In the genomic region with DNA sequence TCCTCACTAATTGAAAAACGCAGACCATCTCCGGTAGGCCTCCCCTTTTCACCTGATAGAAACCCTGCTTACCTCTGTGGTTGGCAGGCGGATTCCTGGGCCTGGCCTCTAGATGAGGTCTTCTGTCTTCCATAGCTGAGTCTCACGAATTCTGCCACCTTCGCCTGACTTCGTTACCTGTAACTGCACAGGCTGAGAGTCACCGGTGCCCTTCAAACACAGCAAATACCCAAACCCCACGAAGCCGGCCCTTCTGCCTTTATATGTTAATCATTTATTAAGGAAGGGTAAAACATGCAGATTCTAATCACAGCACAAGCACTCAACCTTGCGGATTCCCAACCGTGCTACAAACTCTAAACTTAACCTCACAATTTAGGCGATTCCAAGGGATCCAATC, we compare ENCODE assay signal across 8 mouse cellular contexts. TPM values are rescaled to one million over a fixed set of nuclear protein-coding genes. Genes with fewer than 3 reads are reported as not detected.
DNase-seq lines count a peak whose midpoint lies in the region; ATAC-seq and TF ChIP-seq lines count a peak whose summit lies in the region.

No protein-coding gene starts in this region.

- H3K4me1 ChIP-seq in forebrain, embryonic 13.5 days = peaks cover 30% of the 10 kb centered on the region
- H3K4me1 ChIP-seq in forebrain, embryonic 12.5 days = peaks cover 30% of the 10 kb centered on the region
- peaks cover 24% of the 10 kb centered on the region for H3K4me1 ChIP-seq in thymus, adult 2 months (replicated peaks; ENCODE audit: control insufficient read depth, insufficient read depth, low read length)

- no peaks in the 10 kb centered on the region for H3K9me3 ChIP-seq in forebrain, embryonic 13.5 days (replicated peaks)
- no peaks in the 10 kb centered on the region for H3K9me3 ChIP-seq in forebrain, embryonic 12.5 days

- H3K9ac ChIP-seq in forebrain, embryonic 13.5 days = peak overlapping the region; percentile 52; the same call in 1 of the 2 replicates
- no peak overlapping the region for H3K9ac ChIP-seq in forebrain, embryonic 12.5 days

- H3K4me3 ChIP-seq in forebrain, embryonic 13.5 days = no peak overlapping the region
- H3K4me3 ChIP-seq in forebrain, embryonic 12.5 days (replicated peaks) = no peak overlapping the region
- no peak overlapping the region for H3K4me3 ChIP-seq in thymus, adult 2 months (ENCODE audit: control insufficient read depth, insufficient read depth, low read length)

- ATAC-seq in forebrain, embryonic 13.5 days = no peak
- ATAC-seq in forebrain, embryonic 12.5 days (ENCODE audit: low FRiP score) = no peak

- DNase-seq in urinary bladder, postnatal 14 days (ENCODE audit: low spot score) = peak; percentile 44
- no peak for DNase-seq in urinary bladder, adult 18-20 months (ENCODE audit: low spot score in 2 of 2)
- peak; percentile 42 to 60 for DNase-seq in kidney, postnatal 4 days
- no peak for DNase-seq in thymus, adult 2 months
- no peak for DNase-seq in cerebellum, adult 11 months
- no peak for DNase-seq in spleen, adult 12 weeks (ENCODE audit: low spot score)

- WGBS in forebrain, embryonic 13.5 days = 75% methylated on average over 12 of the region's 12 CpGs
- 64% methylated on average over 12 of the region's 12 CpGs for WGBS in forebrain, embryonic 12.5 days
- 95% methylated on average over 12 of the region's 12 CpGs for WGBS in thymus, adult 2 months

- no peaks in the 10 kb centered on the region for H3K27me3 ChIP-seq in forebrain, embryonic 13.5 days
- H3K27me3 ChIP-seq in forebrain, embryonic 12.5 days = no peaks in the 10 kb centered on the region
- H3K27me3 ChIP-seq in thymus, adult 2 months (ENCODE audit: control insufficient read depth, insufficient read depth, low read length) = no peaks in the 10 kb centered on the region

- H3K27ac ChIP-seq in forebrain, embryonic 13.5 days = no peak overlapping the region
- H3K27ac ChIP-seq in forebrain, embryonic 12.5 days = no peak overlapping the region
- H3K27ac ChIP-seq in thymus, adult 2 months (ENCODE audit: control insufficient read depth, insufficient read depth, low read length) = no peak overlapping the region

- H3K36me3 ChIP-seq in forebrain, embryonic 13.5 days (ENCODE audit: poor library complexity, severe bottlenecking) = peaks cover 48% of the 10 kb centered on the region
- peaks cover 42% of the 10 kb centered on the region for H3K36me3 ChIP-seq in forebrain, embryonic 12.5 days (replicated peaks)
- H3K36me3 ChIP-seq in thymus, adult 2 months (ENCODE audit: control insufficient read depth, insufficient read depth, low read length) = peaks cover 29% of the 10 kb centered on the region

- no peak for TF ChIP-seq POLR2A in thymus, adult 2 months (IDR thresholded peaks at IDR 0.05; ENCODE audit: control insufficient read depth, extremely low read depth, insufficient read depth, low read length, poor library complexity)

- TF ChIP-seq CTCF in thymus, adult 2 months (IDR thresholded peaks at IDR 0.05; ENCODE audit: borderline replicate concordance, control insufficient read depth, extremely low read depth, insufficient read depth, low read length, poor library complexity) = no peak

- H3K4me2 ChIP-seq in forebrain, embryonic 13.5 days = no peak overlapping the region
- no peak overlapping the region for H3K4me2 ChIP-seq in forebrain, embryonic 12.5 days

RNA-seq across cellular contexts. Expression of a gene that starts 2.9 kb away (rescaled TPM):
- polyA plus RNA-seq in forebrain, embryonic 13.5 days (2015; fragmentation: Nextera tagmentation; extraction: Ambion mirVana) = 5.6 and 6.2 TPM in 2 replicates
- 8.5 and 9.2 TPM in 2 replicates for polyA plus RNA-seq in forebrain, embryonic 12.5 days (2016; fragmentation: Nextera tagmentation; extraction: Ambion mirVana)
- polyA plus RNA-seq in thymus, adult 2 months (2012; rRNA removed) = 46.0 and 46.9 TPM in 2 replicates

RNA-seq across cellular contexts. Expression of a gene that starts 45.0 kb away (rescaled TPM):
- 46.7 and 50.0 TPM in 2 replicates for polyA plus RNA-seq in forebrain, embryonic 13.5 days (2015; fragmentation: Nextera tagmentation; extraction: Ambion mirVana)
- 55.9 and 56.6 TPM in 2 replicates for polyA plus RNA-seq in forebrain, embryonic 12.5 days (2016; fragmentation: Nextera tagmentation; extraction: Ambion mirVana)
- 46.0 and 50.6 TPM in 2 replicates for polyA plus RNA-seq in thymus, adult 2 months (2012; rRNA removed)

Comparison
In these comparisons a context has a peak if more than half of its experiments do, and no peak if none do; other contexts are left out.
1. DNase-seq: peak in urinary bladder, postnatal 14 days (single experiment) and kidney, postnatal 4 days (2 of 2); none in urinary bladder, adult 18-20 months (0 of 2), thymus, adult 2 months (single experiment), cerebellum, adult 11 months (single experiment) and spleen, adult 12 weeks (single experiment).